ENCODE assay signal across 26 mouse cellular contexts in genomic region chr3:97735575-97735974, GRCm38 (mm10).
"Had no signal": no experiment of that assay in that cellular context is flagged by ENCODE, and none has a peak within 500 bp of the region (broad histone marks: within the 10 kb centered on the region; RNA-seq: fewer than 3 reads in every experiment).

No protein-coding gene starts in this region.

- H3K4me3 ChIP-seq: heart, adult 2 months; heart, embryonic 13.5 days; heart, embryonic 15.5 days; hindbrain, embryonic 10.5 days; hindbrain, embryonic 12.5 days; intestine, embryonic 15.5 days; layer of hippocampus, adult 2 months; limb, embryonic 13.5 days; limb, embryonic 15.5 days; liver, embryonic 12.5 days had no signal

- H3K4me1 ChIP-seq: heart, embryonic 13.5 days; heart, embryonic 15.5 days; hindbrain, embryonic 12.5 days; intestine, embryonic 15.5 days; limb, embryonic 13.5 days; limb, embryonic 15.5 days; liver, embryonic 12.5 days had no signal

- H3K9ac ChIP-seq: heart, embryonic 13.5 days; heart, embryonic 15.5 days; hindbrain, embryonic 12.5 days; hindbrain, embryonic 14.5 days; intestine, embryonic 15.5 days; limb, embryonic 13.5 days; limb, embryonic 15.5 days; liver, embryonic 12.5 days; liver, embryonic 14.5 days had no signal

- H3K27ac ChIP-seq: heart, adult 2 months; heart, embryonic 13.5 days; heart, embryonic 15.5 days; hindbrain, embryonic 10.5 days; hindbrain, embryonic 12.5 days; hindbrain, embryonic 14.5 days; intestine, embryonic 15.5 days; layer of hippocampus, adult 2 months; limb, embryonic 13.5 days; limb, embryonic 15.5 days; liver, embryonic 12.5 days; liver, embryonic 14.5 days had no signal

- ATAC-seq: hindbrain, embryonic 16.5 days; inflammation-experienced regulatory T-cells, adult 6 months; intestine, embryonic 15.5 days; intestine, postnatal 0 days; liver, embryonic 12.5 days had no signal

- H3K27me3 ChIP-seq: heart, embryonic 13.5 days; heart, embryonic 15.5 days; hindbrain, embryonic 12.5 days; intestine, embryonic 15.5 days; limb, embryonic 13.5 days; limb, embryonic 15.5 days; liver, embryonic 12.5 days had no signal

- H3K4me2 ChIP-seq: heart, embryonic 11.5 days; heart, embryonic 13.5 days; heart, embryonic 15.5 days; hindbrain, embryonic 12.5 days; hindbrain, embryonic 14.5 days; intestine, embryonic 15.5 days; limb, embryonic 13.5 days; limb, embryonic 15.5 days; liver, embryonic 12.5 days had no signal

- DNase-seq: gastrocnemius, postnatal 14 days; heart, postnatal 14 days; heart, postnatal 4 days; kidney, adult 18-20 months; kidney, adult 8-10 months; kidney, postnatal 10 days; kidney, postnatal 25 days; kidney, postnatal 4 days; layer of hippocampus, postnatal 36 days; left cerebral cortex, postnatal 4 days had no signal

- H3K9me3 ChIP-seq: heart, embryonic 13.5 days; heart, embryonic 15.5 days; hindbrain, embryonic 10.5 days; hindbrain, embryonic 12.5 days; intestine, embryonic 15.5 days; limb, embryonic 13.5 days; limb, embryonic 15.5 days; liver, embryonic 12.5 days had no signal
